Mouse (Mus musculus) forebrain, embryonic 10.5 days (tissue): ENCODE data around the gene Greb1. TPM values are rescaled to one million over a fixed set of nuclear protein-coding genes. Genes with fewer than 3 reads are reported as not detected.

Source experiments
- DNase-seq: peaks from one replicate; pipeline ENCODE4 v3.0.0-alpha.2; 2017; ENCODE audit warnings: low spot score; ENCODE audit errors: extremely low spot score
- H3K27ac ChIP-seq: fragments of 300-500 bp; sonication (generic); 2 replicates; pipeline ENCODE4 v1.5.1; 2016; ENCODE audit warnings: mild to moderate bottlenecking
- H3K27me3 ChIP-seq: fragments of 300-500 bp; sonication (generic); 2 replicates; pipeline ENCODE4 v1.6.1; 2016; ENCODE audit warnings: mild to moderate bottlenecking; ENCODE audit not compliant: poor library complexity, severe bottlenecking
- H3K36me3 ChIP-seq: fragments of 300-500 bp; sonication (generic); replicated peaks from 2 replicates; pipeline ENCODE4 v1.6.1; 2016; ENCODE audit warnings: mild to moderate bottlenecking, moderate library complexity
- H3K4me1 ChIP-seq: fragments of 300-500 bp; sonication (generic); 2 replicates; pipeline ENCODE4 v1.6.1; 2016
- H3K4me3 ChIP-seq: fragments of 300-500 bp; sonication (generic); 2 replicates; pipeline ENCODE4 v1.5.1; 2016; ENCODE audit warnings: mild to moderate bottlenecking, moderate library complexity
- H3K9me3 ChIP-seq: fragments of 300-500 bp; sonication (generic); 2 replicates; pipeline ENCODE4 v1.6.1; 2016; ENCODE audit warnings: mild to moderate bottlenecking, moderate library complexity
- WGBS: fragments of 180-500 bp; shearing (Covaris S2); methylation state at CpG from one replicate; pipeline ENCODE4 v1.1.7; 2016; 5-methylcytosine and 5-hydroxymethylcytosine counted together
- polyA plus RNA-seq: library from polyadenylated mRNA; unstranded; fragments of >200 nt; fragmentation: Nextera tagmentation; extraction: Ambion mirVana; gene quantifications from 2 replicates; pipeline ENCODE4 v1.2.1, GENCODE M21; 2016

The Greb1 gene
- polyA plus RNA-seq, 1 experiment from 2014 or later = 14.6 TPM

DNA sequence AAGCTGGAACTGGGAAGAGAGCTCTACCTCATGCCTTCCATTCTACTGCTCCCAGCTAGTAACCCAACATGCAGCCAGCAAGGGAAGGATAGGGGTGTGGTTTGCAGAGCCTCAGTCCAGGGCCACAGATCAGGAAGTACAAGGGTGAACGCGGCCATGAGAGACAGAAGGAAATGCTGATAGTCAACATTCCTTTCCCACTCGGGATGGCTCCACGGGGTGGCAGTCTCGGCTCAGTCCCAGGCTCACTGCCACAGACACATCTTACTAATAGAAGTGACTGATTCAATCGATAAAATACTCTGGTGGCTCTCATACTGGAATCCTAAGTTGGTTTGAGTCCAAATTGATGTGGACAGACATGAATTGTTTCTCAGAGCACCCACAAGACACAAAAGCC, 27.8 kb upstream of the Greb1 start:
- Histone ChIP-seq H3K27me3 (no peaks in the 10 kb centered on the region), H3K36me3 (peaks cover 69% of the 10 kb centered on the region), H3K4me3 (no peak overlapping the region), H3K9me3 (no peaks in the 10 kb centered on the region), H3K4me1 (0 out of 2 replicates have a peak, but pooled peaks cover 4% of the 10 kb centered on the region), H3K27ac (no peak overlapping the region)
- WGBS = 93% methylated on average over 6 of the region's 6 CpGs
- no peak for DNase-seq

DNA sequence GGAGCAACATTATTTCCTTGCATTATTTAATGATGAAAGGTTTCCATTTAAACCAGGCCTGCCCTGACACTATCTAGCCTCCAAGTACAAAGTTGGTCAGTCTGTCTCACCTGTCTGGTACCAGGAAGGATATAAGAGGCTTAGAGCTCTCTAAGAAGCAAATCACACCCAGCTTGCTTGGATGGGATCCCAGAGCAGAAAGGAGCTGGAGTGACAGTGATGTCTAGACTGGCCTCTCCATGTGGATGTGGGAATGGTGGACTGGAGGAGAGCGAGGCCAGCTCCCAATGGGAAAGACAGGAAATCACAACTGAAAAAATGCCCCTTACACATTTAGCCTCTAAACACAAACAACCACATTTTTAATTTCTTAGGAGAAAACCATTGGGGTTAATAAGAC, 23.0 kb upstream of the Greb1 start:
- H3K9me3 ChIP-seq = no peaks in the 10 kb centered on the region
- peaks cover 99% of the 10 kb centered on the region for H3K36me3 ChIP-seq
- H3K27ac ChIP-seq = no peak overlapping the region
- no peak overlapping the region for H3K4me3 ChIP-seq
- WGBS = 92% methylated on average over 1 of the region's 1 CpGs
- DNase-seq = no peak
- no peaks in the 10 kb centered on the region for H3K27me3 ChIP-seq
- H3K4me1 ChIP-seq = peaks cover 3% of the 10 kb centered on the region

DNA sequence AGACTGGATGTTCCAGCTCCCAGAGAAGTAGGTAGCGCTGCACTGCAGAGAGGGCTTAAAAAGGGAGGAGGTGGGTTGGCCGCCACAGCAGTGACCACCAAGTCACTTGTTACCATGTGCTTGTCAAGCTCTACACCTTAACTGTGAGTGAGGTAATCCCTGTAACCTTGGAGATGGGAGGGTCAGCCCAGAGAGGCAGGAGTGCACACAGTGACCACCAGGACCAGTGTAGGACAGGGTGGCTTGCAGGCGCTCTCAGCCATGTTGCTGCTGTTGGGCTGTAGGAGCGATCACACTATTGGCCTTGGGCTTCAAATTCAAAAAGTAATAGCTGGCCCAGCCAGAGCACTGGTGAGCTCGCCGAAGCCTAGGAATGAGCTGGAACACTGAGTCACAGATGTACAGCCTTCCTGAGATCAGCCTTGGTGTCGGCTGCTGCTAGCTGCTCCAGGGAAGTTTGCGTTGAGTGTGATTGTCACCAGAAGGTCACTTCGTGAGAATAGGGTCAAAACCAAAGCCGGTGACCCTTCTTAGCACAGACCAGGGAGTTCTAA, 21.6 kb upstream of the Greb1 start:
- Histone ChIP-seq H3K4me1 (peaks cover 8% of the 10 kb centered on the region), H3K27me3 (no peaks in the 10 kb centered on the region), H3K27ac (no peak overlapping the region), H3K9me3 (no peaks in the 10 kb centered on the region), H3K36me3 (peaks cover 98% of the 10 kb centered on the region), H3K4me3 (no peak overlapping the region)
- DNase-seq = no peak
- 94% methylated on average over 10 of the region's 10 CpGs for WGBS

DNA sequence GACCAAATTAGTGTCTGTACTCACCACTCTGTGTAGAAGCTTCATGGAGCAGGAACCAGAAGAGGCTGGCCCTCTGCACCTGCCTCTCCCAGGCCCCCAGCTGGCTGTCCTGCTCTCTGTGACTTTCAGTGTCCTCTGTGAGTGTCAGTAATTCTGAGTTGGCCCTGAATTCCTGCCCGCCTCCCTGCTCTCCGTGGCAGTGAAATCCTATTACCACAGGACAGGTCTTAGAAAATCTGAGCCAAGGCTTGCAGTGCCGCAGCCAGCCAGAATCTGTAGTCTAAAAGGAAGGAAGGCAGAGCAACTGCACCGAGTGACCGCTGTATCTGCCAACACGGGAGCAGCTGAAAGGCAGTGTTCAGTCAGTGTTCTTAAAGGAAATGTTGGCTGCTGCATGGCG, 20.1 kb upstream of the Greb1 start:
- H3K36me3 ChIP-seq = peaks cover 98% of the 10 kb centered on the region
- H3K4me3 ChIP-seq = no peak overlapping the region
- no peak overlapping the region for H3K27ac ChIP-seq
- WGBS = 83% methylated on average over 7 of the region's 7 CpGs
- no peak for DNase-seq
- H3K4me1 ChIP-seq = peaks cover 8% of the 10 kb centered on the region
- H3K9me3 ChIP-seq = no peaks in the 10 kb centered on the region
- H3K27me3 ChIP-seq = no peaks in the 10 kb centered on the region

DNA sequence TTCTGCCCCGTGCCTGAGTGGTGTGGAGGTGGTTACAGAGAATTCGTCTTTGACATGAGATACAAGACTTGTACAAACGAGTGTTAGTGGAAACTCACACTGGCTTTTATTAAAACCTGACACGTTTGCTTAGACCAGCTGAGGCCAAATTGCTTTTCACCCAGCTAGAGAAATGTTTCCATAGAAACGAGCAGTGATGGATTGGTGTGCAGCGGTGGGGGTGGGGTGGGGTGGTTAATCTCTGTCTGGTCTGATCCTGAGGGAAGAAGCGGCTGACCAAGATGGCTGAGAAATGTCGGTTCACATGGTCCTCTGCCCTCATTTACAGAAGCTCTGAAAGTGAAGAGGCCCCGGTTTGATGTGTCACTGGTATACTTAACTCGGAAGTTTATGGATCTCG, 17.8 kb upstream of the Greb1 start:
- H3K36me3 ChIP-seq = peaks cover 98% of the 10 kb centered on the region
- no peaks in the 10 kb centered on the region for H3K9me3 ChIP-seq
- DNase-seq = no peak
- peaks cover 12% of the 10 kb centered on the region for H3K4me1 ChIP-seq
- H3K27ac ChIP-seq = peak overlapping the region; percentile 36; the same call in 1 of the 2 replicates
- no peak overlapping the region for H3K4me3 ChIP-seq
- no peaks in the 10 kb centered on the region for H3K27me3 ChIP-seq
- 65% methylated on average over 11 of the region's 11 CpGs for WGBS

DNA sequence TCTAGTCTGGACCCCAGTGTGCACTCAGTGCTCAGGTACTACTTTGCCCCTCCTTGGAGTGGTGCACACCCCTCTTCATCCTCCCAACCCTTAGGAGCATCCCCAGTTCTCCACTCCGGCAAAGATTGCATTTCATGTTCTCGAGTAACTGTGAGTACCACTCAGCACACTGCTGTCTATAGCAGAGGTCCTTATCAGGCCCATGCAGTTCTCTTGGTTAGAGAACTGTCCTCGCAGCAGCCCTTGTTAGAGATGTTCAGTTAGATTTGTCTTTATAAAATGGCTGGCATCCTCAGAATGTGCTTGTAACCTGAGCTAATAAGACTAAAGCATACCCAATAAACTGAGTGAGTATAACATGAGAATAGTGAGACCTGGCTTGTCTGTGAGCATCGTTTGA, 16.5 kb upstream of the Greb1 start:
- Histone ChIP-seq H3K27me3 (no peaks in the 10 kb centered on the region), H3K36me3 (peaks cover 93% of the 10 kb centered on the region), H3K27ac (no peak overlapping the region), H3K4me1 (peaks cover 22% of the 10 kb centered on the region), H3K9me3 (no peaks in the 10 kb centered on the region), H3K4me3 (no peak overlapping the region)
- DNase-seq = no peak
- 91% methylated on average over 4 of the region's 4 CpGs for WGBS

DNA sequence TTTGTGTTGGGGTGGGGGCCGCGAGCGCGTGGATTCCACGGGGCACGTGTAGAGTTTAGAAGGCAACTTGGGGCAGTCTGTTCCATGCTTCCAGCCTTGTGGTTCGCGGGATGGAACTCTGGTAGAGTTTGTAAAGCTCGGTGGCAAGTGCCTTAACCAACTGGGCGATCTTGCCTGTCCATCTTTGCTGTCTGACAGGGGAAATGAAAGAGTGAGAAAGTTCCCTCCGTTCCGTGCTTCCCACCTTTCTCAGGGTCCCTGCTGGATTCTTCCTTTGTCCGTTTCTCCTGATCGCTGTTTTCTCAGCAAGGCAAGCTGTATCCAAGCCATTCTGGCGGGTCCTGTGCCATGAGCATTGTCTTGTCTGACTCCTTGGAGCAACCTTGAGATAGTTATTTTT, 10.8 kb upstream of the Greb1 start:
- Histone ChIP-seq H3K27me3 (peaks cover 41% of the 10 kb centered on the region), H3K9me3 (peaks cover 8% of the 10 kb centered on the region), H3K4me1 (peaks cover 32% of the 10 kb centered on the region), H3K36me3 (peaks cover 39% of the 10 kb centered on the region), H3K27ac (peak overlapping the region; percentile 97), H3K4me3 (peak overlapping the region; percentile 84)
- DNase-seq = peak; percentile 46
- 12% methylated on average over 15 of the region's 15 CpGs for WGBS

DNA sequence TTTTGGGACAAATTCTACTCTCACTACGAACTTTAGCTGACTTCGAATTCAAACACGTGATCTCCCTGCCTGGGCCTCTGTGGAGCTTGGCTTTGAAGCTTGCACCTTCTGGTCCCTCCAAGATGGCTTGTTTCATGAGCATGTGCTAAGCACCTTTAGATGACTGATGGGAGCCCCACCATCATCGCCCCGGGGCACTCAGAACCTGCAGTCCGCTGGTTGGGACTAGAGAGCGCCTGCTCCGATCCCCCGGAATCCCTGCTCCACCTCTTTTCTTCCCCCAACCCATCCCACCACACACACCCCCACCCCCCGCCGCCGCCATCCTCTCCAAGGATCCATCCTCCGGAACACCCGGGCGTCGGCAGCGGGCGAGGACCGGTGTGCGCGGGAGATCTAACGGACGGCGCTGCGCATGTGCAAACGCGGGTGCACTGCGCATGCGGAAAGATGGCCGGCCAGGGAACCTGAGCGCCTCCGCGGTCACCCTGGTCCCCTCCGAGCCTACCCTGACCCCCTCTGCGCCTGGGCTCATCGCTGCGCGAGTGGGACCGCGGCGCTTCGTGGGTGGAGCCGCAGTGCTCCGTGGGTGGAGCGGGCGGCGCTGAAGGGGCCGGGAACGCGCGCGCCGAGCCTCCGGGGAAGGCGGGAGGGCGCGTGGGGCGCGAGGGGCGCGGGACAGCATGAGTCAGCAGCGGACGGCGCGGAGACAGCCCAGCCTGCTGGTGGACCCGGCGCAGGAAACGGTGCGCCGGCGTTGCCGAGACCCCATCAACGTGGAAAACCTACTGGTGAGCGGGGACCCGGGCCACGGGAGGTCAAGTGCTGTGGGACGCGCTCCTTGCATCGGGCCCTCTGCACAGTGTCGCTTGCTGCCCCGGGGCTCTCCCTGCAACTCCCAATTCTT, 10.1 kb upstream of the Greb1 start, which contains the start of gene E2f6:
E2f6 (plus strand) TSS at position 439 of the 907 bp plus-strand sequence.
- Histone ChIP-seq H3K4me3 (peak within 1 kb of the TSS; percentile 84), H3K4me1 (peaks cover 32% of the 10 kb centered on the region), H3K27me3 (peaks cover 48% of the 10 kb centered on the region), H3K9me3 (peaks cover 8% of the 10 kb centered on the region), H3K36me3 (peaks cover 32% of the 10 kb centered on the region), H3K27ac (peak within 1 kb of the TSS; percentile 97)
- WGBS = 6% methylated on average over 81 of the region's 81 CpGs
- DNase-seq = peak; percentile 85

DNA sequence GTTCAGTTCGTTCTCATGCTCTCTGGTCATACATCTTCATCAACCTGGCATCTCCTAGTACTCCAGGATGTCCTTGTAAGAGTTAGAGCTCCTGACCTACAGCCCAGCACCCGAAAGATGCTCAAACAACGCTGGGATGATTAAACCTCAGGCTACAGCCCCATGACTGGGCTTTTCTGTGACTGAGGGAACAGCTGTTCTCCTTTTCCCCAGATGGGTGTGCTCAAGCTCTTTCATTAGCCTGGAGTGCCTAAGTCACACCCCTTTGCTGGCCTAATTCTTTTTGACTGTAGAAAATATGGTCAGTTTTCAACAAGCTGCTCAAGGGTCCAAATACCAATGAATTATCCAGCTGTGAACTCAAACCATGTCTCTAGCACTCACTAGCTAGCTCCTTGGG, 7.4 kb upstream of the Greb1 start:
- H3K4me3 ChIP-seq = no peak overlapping the region
- H3K4me1 ChIP-seq = peaks cover 51% of the 10 kb centered on the region
- peaks cover 8% of the 10 kb centered on the region for H3K9me3 ChIP-seq
- no peak overlapping the region for H3K27ac ChIP-seq
- WGBS = 52% methylated on average over 3 of the region's 3 CpGs
- H3K36me3 ChIP-seq = peaks cover 6% of the 10 kb centered on the region
- DNase-seq = no peak
- H3K27me3 ChIP-seq = peaks cover 50% of the 10 kb centered on the region

DNA sequence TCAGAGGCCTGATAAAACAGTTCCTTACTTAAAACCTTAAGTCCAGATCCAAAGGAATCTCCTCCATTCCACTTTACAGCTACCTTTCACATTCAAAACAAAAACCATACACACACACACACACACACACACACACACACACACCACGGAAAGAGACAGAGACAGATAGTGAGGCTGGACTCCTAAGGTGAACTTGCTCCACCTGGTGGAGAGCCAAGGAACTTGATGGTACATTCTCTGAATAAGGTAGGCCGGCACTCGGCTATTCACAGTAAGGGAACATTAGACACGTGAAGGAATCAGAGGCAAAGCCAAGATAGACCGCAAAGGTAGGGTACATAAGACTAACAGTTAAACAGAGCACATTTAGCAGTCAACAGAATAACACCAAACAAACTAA, 4.8 kb upstream of the Greb1 start:
- Histone ChIP-seq H3K27me3 (peaks cover 68% of the 10 kb centered on the region), H3K27ac (no peak overlapping the region), H3K36me3 (no peaks in the 10 kb centered on the region), H3K4me1 (peaks cover 51% of the 10 kb centered on the region), H3K9me3 (peaks cover 6% of the 10 kb centered on the region), H3K4me3 (no peak overlapping the region)
- peak; percentile 73 for DNase-seq
- WGBS = 4% methylated on average over 5 of the region's 5 CpGs

DNA sequence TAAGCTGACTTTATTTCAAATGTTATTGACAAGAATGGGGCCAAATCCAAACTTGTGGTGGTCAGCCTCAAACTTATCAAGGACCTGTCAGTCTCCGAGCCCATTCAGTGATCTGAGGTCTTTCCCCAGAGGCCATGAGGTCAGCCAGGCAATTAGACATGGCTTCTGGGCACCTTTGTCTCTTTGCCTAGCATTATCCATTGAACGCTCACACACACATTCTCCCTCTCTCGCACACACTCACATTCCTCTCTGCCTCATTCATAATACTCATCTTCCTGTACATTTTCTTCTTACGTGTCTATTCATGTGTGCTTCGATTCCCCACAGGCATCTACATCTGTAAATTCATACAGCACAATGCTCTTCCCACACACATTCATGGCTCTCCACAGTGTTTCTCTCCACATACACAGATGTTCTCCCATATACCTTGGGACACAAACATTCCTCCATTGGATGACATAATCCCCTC, 3.3 kb upstream of the Greb1 start:
- 17% methylated on average over 5 of the region's 5 CpGs for WGBS
- peaks cover 53% of the 10 kb centered on the region for H3K27me3 ChIP-seq

DNA sequence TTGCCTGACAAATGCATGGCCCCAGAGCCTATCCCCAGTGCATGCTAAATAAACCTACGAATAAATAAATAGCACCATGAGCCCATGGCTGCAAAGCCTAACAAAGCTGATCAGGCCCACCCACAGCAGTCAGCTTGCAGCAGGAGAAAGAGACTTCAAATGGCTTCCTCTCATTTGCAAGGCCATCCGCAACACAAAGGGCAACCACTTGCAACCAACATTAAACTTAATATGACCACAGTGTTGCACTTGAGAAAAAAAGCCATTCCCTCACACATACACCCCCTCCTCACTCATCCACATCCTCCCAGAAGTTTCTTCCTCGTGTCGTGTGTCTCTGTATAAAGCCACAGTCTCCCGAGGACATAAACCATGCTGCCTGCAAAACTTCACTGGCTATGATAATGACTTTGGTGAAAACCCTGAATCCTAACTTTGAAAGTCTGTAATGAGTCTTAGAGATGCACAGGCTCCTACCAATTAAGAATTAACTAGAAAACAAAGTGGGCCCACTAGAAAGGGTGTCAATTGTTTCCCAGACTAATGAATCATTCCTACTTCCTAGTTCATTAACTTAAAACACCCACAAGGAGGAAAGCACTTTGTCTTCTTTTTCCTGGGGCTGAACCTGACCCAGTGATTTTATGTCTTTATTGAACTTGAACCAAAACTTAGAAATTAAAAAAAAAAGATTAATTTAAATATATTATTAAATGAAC, 2.7 kb upstream of the Greb1 start:
- Histone ChIP-seq H3K4me3 (no peak overlapping the region), H3K27me3 (peaks cover 47% of the 10 kb centered on the region), H3K36me3 (no peaks in the 10 kb centered on the region), H3K4me1 (peaks cover 71% of the 10 kb centered on the region), H3K9me3 (no peaks in the 10 kb centered on the region), H3K27ac (peak overlapping the region; percentile 76)
- peak; percentile 40 for DNase-seq
- WGBS = 14% methylated on average over 5 of the region's 5 CpGs

More for the DNA sequence above, 3.3 kb upstream of the Greb1 start:
- H3K4me3 ChIP-seq = peak overlapping the region; percentile 6; the same call in 1 of the 2 replicates
- H3K4me1 ChIP-seq = peaks cover 65% of the 10 kb centered on the region
- H3K27ac ChIP-seq = peak overlapping the region; percentile 68
- no peaks in the 10 kb centered on the region for H3K9me3 ChIP-seq
- peak; percentile 53 for DNase-seq
- H3K36me3 ChIP-seq = no peaks in the 10 kb centered on the region
